Mouse (Mus musculus) lung, adult 2 months (tissue): ENCODE results near the gene Ap5b1.

Experiments used
- CTCF ChIP-seq: fragments of 200-500 bp; IDR thresholded peaks from 2 replicates; pipeline ENCODE4 v1.5.1; 2011; ENCODE audit warnings: mild to moderate bottlenecking, low read length, control low read depth; ENCODE audit not compliant: insufficient read depth
- POLR2A ChIP-seq: fragments of 200-500 bp; IDR thresholded peaks from 2 replicates; pipeline ENCODE4 v1.6.1; 2011; ENCODE audit warnings: low read depth, mild to moderate bottlenecking, control low read depth, low read length, borderline replicate concordance; ENCODE audit errors: extremely low read depth

GRCm38 (mm10) chr19:5601752-5602541, 34.1 kb downstream of the Ap5b1 start, which contains the start of gene Rnaseh2c:
- TF ChIP-seq CTCF (no peak), POLR2A (peak; percentile 42; the same call in 1 of the 2 replicates)
